ENCODE assay signal across 14 mouse cellular contexts in genomic region chr5:122130341-122130998, GRCm38 (mm10). TPM values are rescaled to one million over a fixed set of nuclear protein-coding genes. Genes with fewer than 3 reads are reported as not detected.
DNase-seq lines count a peak whose midpoint lies in the region; ATAC-seq and TF ChIP-seq lines count a peak whose summit lies in the region.
"Had no signal": no experiment of that assay in that cellular context is flagged by ENCODE, and none has a peak within 500 bp of the region (broad histone marks: within the 10 kb centered on the region; RNA-seq: fewer than 3 reads in every experiment).

No protein-coding gene starts in this region.

- no peak for TF ChIP-seq POLR2A in spleen, adult 2 months (IDR thresholded peaks at IDR 0.05; ENCODE audit: low read depth, low read length)

- peak overlapping the region; percentile 95; the same call in 1 of the 2 replicates for H3K4me2 ChIP-seq in liver, embryonic 16.5 days (ENCODE audit: low read depth, low read length)
- H3K4me2 ChIP-seq in forebrain, postnatal 0 days (ENCODE audit: low read depth): no peak overlapping the region

- H3K9me3 ChIP-seq in liver, embryonic 16.5 days (replicated peaks; ENCODE audit: control insufficient read depth, low read length): no peaks in the 10 kb centered on the region
- no peaks in the 10 kb centered on the region for H3K9me3 ChIP-seq in forebrain, postnatal 0 days (ENCODE audit: low read length)
- H3K9me3 ChIP-seq: hindbrain, embryonic 15.5 days; neural tube, embryonic 12.5 days had no signal

- H3K36me3 ChIP-seq in spleen, adult 2 months (ENCODE audit: control insufficient read depth, insufficient read depth, low read length): no peaks in the 10 kb centered on the region
- no peaks in the 10 kb centered on the region for H3K36me3 ChIP-seq in liver, embryonic 16.5 days (ENCODE audit: control insufficient read depth, insufficient read depth)
- no peaks in the 10 kb centered on the region for H3K36me3 ChIP-seq in forebrain, postnatal 0 days (ENCODE audit: insufficient read depth)
- H3K36me3 ChIP-seq: hindbrain, embryonic 15.5 days; neural tube, embryonic 12.5 days had no signal

- no peak overlapping the region for H3K4me3 ChIP-seq in spleen, adult 2 months (ENCODE audit: extremely low read depth, insufficient read depth, insufficient read length)
- no peak overlapping the region for H3K4me3 ChIP-seq in liver, embryonic 16.5 days (ENCODE audit: low read depth, low read length)
- no peak overlapping the region for H3K4me3 ChIP-seq in forebrain, postnatal 0 days (ENCODE audit: low read depth, low read length)
- H3K4me3 ChIP-seq: hindbrain, embryonic 15.5 days; neural tube, embryonic 12.5 days had no signal

- no peak for ATAC-seq in liver, embryonic 16.5 days (ENCODE audit: low read depth)
- no peak for ATAC-seq in forebrain, postnatal 0 days
- no peak for ATAC-seq in erythroid progenitor cell, adult 5-6 weeks (replicated peaks; ENCODE audit: low FRiP score, poor library complexity, severe bottlenecking)
- ATAC-seq: forebrain, embryonic 16.5 days had no signal

- H3K27me3 ChIP-seq in spleen, adult 2 months (ENCODE audit: control insufficient read depth, insufficient read depth, low read length): no peaks in the 10 kb centered on the region
- H3K27me3 ChIP-seq in liver, embryonic 16.5 days (ENCODE audit: control insufficient read depth, insufficient read depth, low read depth, low read length): peaks cover under 1% of the 10 kb centered on the region; the same call in 1 of the 2 replicates
- H3K27me3 ChIP-seq in forebrain, postnatal 0 days (ENCODE audit: insufficient read depth, low read length): no peaks in the 10 kb centered on the region; the same call in 1 of the 2 replicates

- peak; percentile 92 for DNase-seq in heart, adult 11 months
- no peak for DNase-seq in heart, adult 9 months (ENCODE audit: low spot score in 2 of 2)
- no peak for DNase-seq in spleen, adult 2 months (ENCODE audit: low read depth in 1 of 2, low spot score in 2 of 2)
- DNase-seq in spleen, postnatal 36 days (ENCODE audit: low spot score in 2 of 2): no peak
- peak; percentile 84 to 85 for DNase-seq in cerebellum, postnatal 14 days
- no peak for DNase-seq in forebrain, postnatal 0 days

- peaks cover 8% of the 10 kb centered on the region; the same call in 1 of the 2 replicates for H3K4me1 ChIP-seq in spleen, adult 2 months (ENCODE audit: control insufficient read depth, insufficient read depth, insufficient read length)
- peaks cover 19% of the 10 kb centered on the region for H3K4me1 ChIP-seq in liver, embryonic 16.5 days (ENCODE audit: control insufficient read depth, low read depth, low read length)
- H3K4me1 ChIP-seq in forebrain, postnatal 0 days (ENCODE audit: insufficient read depth): no peaks in the 10 kb centered on the region

- H3K27ac ChIP-seq in spleen, adult 2 months (ENCODE audit: insufficient read depth, low read length): peak overlapping the region; percentile 54; the same call in 1 of the 2 replicates
- no peak overlapping the region for H3K27ac ChIP-seq in liver, embryonic 16.5 days (ENCODE audit: low read length)
- H3K27ac ChIP-seq in forebrain, postnatal 0 days (ENCODE audit: low read depth, low read length): no peak overlapping the region
- H3K27ac ChIP-seq: hindbrain, embryonic 15.5 days; neural tube, embryonic 12.5 days had no signal

- H3K9ac ChIP-seq in liver, embryonic 16.5 days (ENCODE audit: low read depth, low read length): no peak overlapping the region
- H3K9ac ChIP-seq in forebrain, postnatal 0 days: no peak overlapping the region
- H3K9ac ChIP-seq: hindbrain, embryonic 15.5 days; neural tube, embryonic 12.5 days had no signal

- TF ChIP-seq CTCF in spleen, adult 2 months (IDR thresholded peaks at IDR 0.05; ENCODE audit: extremely low read depth, insufficient read depth, insufficient read length, insufficient replicate concordance): no peak
- TF ChIP-seq CTCF in forebrain, postnatal 0 days (IDR thresholded peaks at IDR 0.05; ENCODE audit: low read depth): no peak

- 61% methylated on average over 11 of the region's 11 CpGs for WGBS in spleen, adult 2 months
- 61% methylated on average over 11 of the region's 11 CpGs for WGBS in liver, embryonic 16.5 days (ENCODE audit: insufficient replicate concordance)
- WGBS in forebrain, postnatal 0 days: 68% methylated on average over 11 of the region's 11 CpGs

RNA-seq across cellular contexts. Expression of gene Ccdc63, which starts 10.2 kb away (rescaled TPM):
- 0.12 and 0.16 TPM in 2 replicates for polyA plus RNA-seq in spleen, adult 2 months (2012; rRNA removed)
- not detected in 2 replicates for polyA plus RNA-seq in liver, embryonic 16.5 days (2015; fragmentation: Nextera tagmentation; extraction: Ambion mirVana)
- 0.43 TPM in 1 of 2 replicates, not detected in the other for total RNA-seq in forebrain, postnatal 0 days (2014; rRNA removed)
- polyA plus RNA-seq in forebrain, postnatal 0 days (2015; fragmentation: Nextera tagmentation; extraction: Ambion mirVana): 0.08 and 0.16 TPM in 2 replicates
- not detected in 2 replicates for total RNA-seq in erythroid progenitor cell, adult 5-6 weeks (2015; ENCODE audit: low replicate concordance)
- not detected in 2 replicates for total RNA-seq in erythroid progenitor cell, adult 5-6 weeks (2017; ENCODE audit: low replicate concordance)
- total RNA-seq: liver, adult 2 months had no signal
- polyA plus RNA-seq: forebrain, embryonic 16.5 days; hindbrain, embryonic 15.5 days; large intestine, adult 2 months; liver, adult 2 months; neural tube, embryonic 12.5 days had no signal

RNA-seq across cellular contexts. Expression of gene Ppp1cc, which starts 27.6 kb away (rescaled TPM):
- polyA plus RNA-seq in spleen, adult 2 months (2012; rRNA removed): 73.9 and 90.0 TPM in 2 replicates
- polyA plus RNA-seq in liver, embryonic 16.5 days (2015; fragmentation: Nextera tagmentation; extraction: Ambion mirVana): 109 and 114 TPM in 2 replicates
- 278 and 322 TPM in 2 replicates for total RNA-seq in forebrain, postnatal 0 days (2014; rRNA removed)
- 193 and 220 TPM in 2 replicates for polyA plus RNA-seq in forebrain, postnatal 0 days (2015; fragmentation: Nextera tagmentation; extraction: Ambion mirVana)
- total RNA-seq in erythroid progenitor cell, adult 5-6 weeks (2015; ENCODE audit: low replicate concordance): 310 and 340 TPM in 2 replicates
- total RNA-seq in erythroid progenitor cell, adult 5-6 weeks (2017; ENCODE audit: low replicate concordance): 91.1 and 263 TPM in 2 replicates

RNA-seq across cellular contexts. Expression of gene Myl2, which starts 29.7 kb away (rescaled TPM):
- 0.46 TPM in 1 of 2 replicates, not detected in the other for polyA plus RNA-seq in spleen, adult 2 months (2012; rRNA removed)
- 1.9 and 2.3 TPM in 2 replicates for polyA plus RNA-seq in liver, embryonic 16.5 days (2015; fragmentation: Nextera tagmentation; extraction: Ambion mirVana)
- 0.38 and 2.9 TPM in 2 replicates for total RNA-seq in forebrain, postnatal 0 days (2014; rRNA removed)
- polyA plus RNA-seq in forebrain, postnatal 0 days (2015; fragmentation: Nextera tagmentation; extraction: Ambion mirVana): 1.7 TPM in 2 replicates
- not detected in 2 replicates for total RNA-seq in erythroid progenitor cell, adult 5-6 weeks (2015; ENCODE audit: low replicate concordance)
- total RNA-seq in erythroid progenitor cell, adult 5-6 weeks (2017; ENCODE audit: low replicate concordance): 8.2 TPM in 1 of 2 replicates, not detected in the other
- polyA plus RNA-seq: liver, adult 2 months; urinary bladder, adult 2 months had no signal

Comparison
In these comparisons a context has a peak if more than half of its experiments do, and no peak if none do; other contexts are left out.
1. DNase-seq: peak in heart, adult 11 months (single experiment) and cerebellum, postnatal 14 days (2 of 2); none in heart, adult 9 months (0 of 2), spleen, adult 2 months (0 of 2), spleen, postnatal 36 days (0 of 2) and forebrain, postnatal 0 days (single experiment).